Comparison of ENCODE assay signal across 8 mouse cellular contexts in genomic region chr13:98205111-98205510, GRCm38 (mm10). TPM values are rescaled to one million over a fixed set of nuclear protein-coding genes. Genes with fewer than 3 reads are reported as not detected.
DNase-seq lines count a peak whose midpoint lies in the region; ATAC-seq lines count a peak whose summit lies in the region.

No protein-coding gene starts in this region.

- 13% methylated on average over 8 of the region's 8 CpGs for WGBS in kidney, embryonic 14.5 days
- 18% methylated on average over 8 of the region's 8 CpGs for WGBS in embryonic facial prominence, embryonic 11.5 days
- WGBS in hindbrain, embryonic 15.5 days, result 32% methylated on average over 8 of the region's 8 CpGs

- ATAC-seq in kidney, embryonic 14.5 days (ENCODE audit: low FRiP score, low TSS enrichment), result peak; percentile 37
- ATAC-seq in embryonic facial prominence, embryonic 11.5 days (replicated peaks; ENCODE audit: insufficient number of reproducible peaks, low FRiP score, low TSS enrichment, low read depth), result peak; percentile 39
- peak; percentile 27; the same call in 1 of the 2 replicates for ATAC-seq in hindbrain, embryonic 15.5 days (ENCODE audit: low FRiP score, low read depth)
- no peak for ATAC-seq in inflammation-experienced regulatory T-cells, adult 6 months

- H3K36me3 ChIP-seq in kidney, embryonic 14.5 days (ENCODE audit: control insufficient read depth, insufficient read depth, low read length), result no peaks in the 10 kb centered on the region
- H3K36me3 ChIP-seq in embryonic facial prominence, embryonic 11.5 days (replicated peaks; ENCODE audit: control insufficient read depth, insufficient read depth, low read depth, low read length), result no peaks in the 10 kb centered on the region
- H3K36me3 ChIP-seq in hindbrain, embryonic 15.5 days, result no peaks in the 10 kb centered on the region

- peak overlapping the region; percentile 64; the same call in 1 of the 2 replicates for H3K9ac ChIP-seq in kidney, embryonic 14.5 days (ENCODE audit: low read depth, low read length)
- no peak overlapping the region for H3K9ac ChIP-seq in embryonic facial prominence, embryonic 11.5 days (replicated peaks; ENCODE audit: low read length)
- no peak overlapping the region for H3K9ac ChIP-seq in hindbrain, embryonic 15.5 days

- H3K4me3 ChIP-seq in kidney, embryonic 14.5 days (ENCODE audit: low read length), result peak overlapping the region; percentile 49
- peak overlapping the region; percentile 61 for H3K4me3 ChIP-seq in embryonic facial prominence, embryonic 11.5 days (ENCODE audit: low read depth, low read length)
- H3K4me3 ChIP-seq in hindbrain, embryonic 15.5 days, result peak overlapping the region; percentile 54

- no peak for DNase-seq in kidney, postnatal 10 days
- peak; percentile 13 for DNase-seq in embryonic facial prominence, embryonic 11.5 days (ENCODE audit: low spot score)
- DNase-seq in neural tube, embryonic 10.5 days (ENCODE audit: extremely low spot score, low spot score), result peak; percentile 38
- no peak for DNase-seq in left cerebral cortex, postnatal 14 days (ENCODE audit: low spot score in 2 of 2)
- no peak for DNase-seq in T-cell, adult 2 months (ENCODE audit: low spot score)

- H3K27ac ChIP-seq in kidney, embryonic 14.5 days (ENCODE audit: low read depth, low read length), result peak overlapping the region; percentile 68
- H3K27ac ChIP-seq in embryonic facial prominence, embryonic 11.5 days (replicated peaks; ENCODE audit: low read depth, low read length), result no peak overlapping the region
- H3K27ac ChIP-seq in hindbrain, embryonic 15.5 days (replicated peaks), result no peak overlapping the region

- intact Hi-C loops in left cerebral cortex, postnatal 14 days (cut with DNase I), result loop anchor here (5.0 kb wide), 1 partner anchor 173 kb away; no protein-coding TSS in a partner anchor

- peak overlapping the region; percentile 83 for H3K4me2 ChIP-seq in kidney, embryonic 14.5 days (replicated peaks; ENCODE audit: low read depth, low read length)
- peak overlapping the region; percentile 96; the same call in 1 of the 2 replicates for H3K4me2 ChIP-seq in embryonic facial prominence, embryonic 11.5 days (ENCODE audit: low read depth, low read length)
- H3K4me2 ChIP-seq in hindbrain, embryonic 15.5 days, result peak overlapping the region; percentile 99

- no peaks in the 10 kb centered on the region for H3K9me3 ChIP-seq in kidney, embryonic 14.5 days (ENCODE audit: control insufficient read depth, low read length)
- H3K9me3 ChIP-seq in embryonic facial prominence, embryonic 11.5 days (replicated peaks; ENCODE audit: control insufficient read depth, low read length), result no peaks in the 10 kb centered on the region
- no peaks in the 10 kb centered on the region for H3K9me3 ChIP-seq in hindbrain, embryonic 15.5 days

- H3K4me1 ChIP-seq in kidney, embryonic 14.5 days (ENCODE audit: control insufficient read depth, insufficient read depth, low read length), result peaks cover 10% of the 10 kb centered on the region; the same call in 1 of the 2 replicates
- H3K4me1 ChIP-seq in embryonic facial prominence, embryonic 11.5 days (ENCODE audit: control insufficient read depth, insufficient read depth, low read length), result no peaks in the 10 kb centered on the region; the same call in 1 of the 2 replicates
- peaks cover 10% of the 10 kb centered on the region for H3K4me1 ChIP-seq in hindbrain, embryonic 15.5 days (replicated peaks)

- H3K27me3 ChIP-seq in kidney, embryonic 14.5 days (ENCODE audit: control insufficient read depth, insufficient read depth, low read length), result no peaks in the 10 kb centered on the region
- no peaks in the 10 kb centered on the region for H3K27me3 ChIP-seq in embryonic facial prominence, embryonic 11.5 days (ENCODE audit: control insufficient read depth, insufficient read depth, low read length)
- no peaks in the 10 kb centered on the region for H3K27me3 ChIP-seq in hindbrain, embryonic 15.5 days

RNA-seq across cellular contexts. Expression of gene Arhgef28, which starts 1.1 kb away (rescaled TPM):
- 33.7 and 38.6 TPM in 2 replicates for polyA plus RNA-seq in kidney, embryonic 14.5 days (2014; fragmentation: Nextera tagmentation; extraction: Ambion mirVana)
- 8.6 and 10.6 TPM in 2 replicates for polyA plus RNA-seq in embryonic facial prominence, embryonic 11.5 days (2014; fragmentation: Nextera tagmentation; extraction: Ambion mirVana)
- polyA plus RNA-seq in hindbrain, embryonic 15.5 days (2015; fragmentation: Nextera tagmentation; extraction: Ambion mirVana), result 27.6 and 29.3 TPM in 2 replicates
- polyA plus RNA-seq in inflammation-experienced regulatory T-cells, adult 6 months (2017; shearing (Covaris generic)), result under 1 TPM in 2 of 3 experiments, not detected in 1; 0.17 to 0.33 TPM
- total RNA-seq in left cerebral cortex, postnatal 14 days (2021), result 10 to 100 TPM; 37.6 to 40.5 TPM

RNA-seq across cellular contexts. Expression of gene Utp15, which starts 57.7 kb away (rescaled TPM):
- 21.6 and 42.2 TPM in 2 replicates for polyA plus RNA-seq in kidney, embryonic 14.5 days (2014; fragmentation: Nextera tagmentation; extraction: Ambion mirVana)
- polyA plus RNA-seq in embryonic facial prominence, embryonic 11.5 days (2014; fragmentation: Nextera tagmentation; extraction: Ambion mirVana), result 45.3 and 46.3 TPM in 2 replicates
- 28.6 and 29.8 TPM in 2 replicates for polyA plus RNA-seq in hindbrain, embryonic 15.5 days (2015; fragmentation: Nextera tagmentation; extraction: Ambion mirVana)
- 10 to 100 TPM; 18.1 to 25.9 (median 24.9) TPM for polyA plus RNA-seq in inflammation-experienced regulatory T-cells, adult 6 months (2017; shearing (Covaris generic))
- 10 to 100 TPM; 18.1 to 18.8 TPM for total RNA-seq in left cerebral cortex, postnatal 14 days (2021)

RNA-seq across cellular contexts. Expression of gene Ankra2, which starts 57.8 kb away (rescaled TPM):
- polyA plus RNA-seq in kidney, embryonic 14.5 days (2014; fragmentation: Nextera tagmentation; extraction: Ambion mirVana), result 18.7 and 21.4 TPM in 2 replicates
- 26.0 and 29.7 TPM in 2 replicates for polyA plus RNA-seq in embryonic facial prominence, embryonic 11.5 days (2014; fragmentation: Nextera tagmentation; extraction: Ambion mirVana)
- 68.4 and 69.2 TPM in 2 replicates for polyA plus RNA-seq in hindbrain, embryonic 15.5 days (2015; fragmentation: Nextera tagmentation; extraction: Ambion mirVana)
- polyA plus RNA-seq in inflammation-experienced regulatory T-cells, adult 6 months (2017; shearing (Covaris generic)), result 10 to 100 TPM; 19.4 to 25.6 (median 24.6) TPM
- 10 to 100 TPM; 48.7 to 53.4 TPM for total RNA-seq in left cerebral cortex, postnatal 14 days (2021)

Comparison
In these comparisons a context has a peak if more than half of its experiments do, and no peak if none do; other contexts are left out.
1. DNase-seq: peak in embryonic facial prominence, embryonic 11.5 days (single experiment) and neural tube, embryonic 10.5 days (single experiment); none in kidney, postnatal 10 days (single experiment), left cerebral cortex, postnatal 14 days (0 of 2) and T-cell, adult 2 months (single experiment).
2. Peak in every context shown above with its lines, with median percentiles within 50 percentile points of each other: H3K4me2 ChIP-seq and H3K4me3 ChIP-seq.